ENCODE assay signal across 18 mouse cellular contexts in the genomic region with DNA sequence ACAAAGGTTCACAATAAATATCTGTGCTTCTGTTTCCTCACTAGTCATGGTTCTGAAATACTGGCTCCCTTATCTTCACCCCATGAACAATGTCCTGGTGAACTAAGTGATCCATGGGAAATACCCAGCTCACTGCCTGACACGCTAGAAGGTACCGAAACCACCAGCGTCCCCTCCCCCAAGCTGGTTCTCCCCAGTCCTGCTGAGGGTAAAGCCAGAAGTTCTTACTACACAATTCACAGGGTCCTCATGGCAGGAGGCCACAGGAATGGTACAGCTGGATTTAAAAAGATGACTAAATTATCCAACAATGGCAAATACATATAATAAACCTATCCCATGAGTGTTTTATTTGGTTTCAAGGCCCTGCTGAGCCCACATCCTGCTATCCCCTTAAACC.
DNase-seq lines count a peak whose midpoint lies in the region; ATAC-seq and TF ChIP-seq lines count a peak whose summit lies in the region.
"Had no signal": no experiment of that assay in that cellular context is flagged by ENCODE, and none has a peak within 500 bp of the region (broad histone marks: within the 10 kb centered on the region; RNA-seq: fewer than 3 reads in every experiment).

No protein-coding gene starts in this region.

- TF ChIP-seq CTCF in forebrain, postnatal 0 days (IDR thresholded peaks at IDR 0.05; ENCODE audit: low read depth): no peak

- no peaks in the 10 kb centered on the region for H3K27me3 ChIP-seq in hindbrain, embryonic 16.5 days (replicated peaks; ENCODE audit: control insufficient read depth, insufficient read depth, low read length)
- H3K27me3 ChIP-seq in hindbrain, embryonic 13.5 days: no peaks in the 10 kb centered on the region
- no peaks in the 10 kb centered on the region for H3K27me3 ChIP-seq in embryonic facial prominence, embryonic 10.5 days (replicated peaks; ENCODE audit: low read depth, poor library complexity, severe bottlenecking)
- H3K27me3 ChIP-seq in forebrain, postnatal 0 days (ENCODE audit: insufficient read depth, low read length): no peaks in the 10 kb centered on the region
- no peaks in the 10 kb centered on the region for H3K27me3 ChIP-seq in midbrain, embryonic 16.5 days (ENCODE audit: control insufficient read depth, insufficient read depth, low read depth, low read length)
- H3K27me3 ChIP-seq in kidney, embryonic 14.5 days (ENCODE audit: control insufficient read depth, insufficient read depth, low read length): no peaks in the 10 kb centered on the region
- H3K27me3 ChIP-seq: intestine, embryonic 15.5 days; limb, embryonic 13.5 days; liver, embryonic 15.5 days had no signal

- 60% methylated on average over 3 of the region's 3 CpGs for WGBS in hindbrain, embryonic 16.5 days
- WGBS in hindbrain, embryonic 13.5 days: 73% methylated on average over 3 of the region's 3 CpGs
- WGBS in embryonic facial prominence, embryonic 10.5 days: 81% methylated on average over 3 of the region's 3 CpGs
- 60% methylated on average over 3 of the region's 3 CpGs for WGBS in forebrain, postnatal 0 days
- 71% methylated on average over 3 of the region's 3 CpGs for WGBS in midbrain, embryonic 16.5 days
- 94% methylated on average over 3 of the region's 3 CpGs for WGBS in kidney, embryonic 14.5 days

- H3K9ac ChIP-seq in hindbrain, embryonic 16.5 days (ENCODE audit: low read depth, low read length): no peak overlapping the region
- no peak overlapping the region for H3K9ac ChIP-seq in hindbrain, embryonic 13.5 days
- H3K9ac ChIP-seq in forebrain, postnatal 0 days: peak overlapping the region; percentile 31; the same call in 1 of the 2 replicates
- H3K9ac ChIP-seq in midbrain, embryonic 16.5 days (ENCODE audit: low read depth, low read length): no peak overlapping the region
- no peak overlapping the region for H3K9ac ChIP-seq in kidney, embryonic 14.5 days (ENCODE audit: low read depth, low read length)
- H3K9ac ChIP-seq: intestine, embryonic 15.5 days; limb, embryonic 13.5 days; liver, embryonic 15.5 days had no signal

- H3K9me3 ChIP-seq in hindbrain, embryonic 16.5 days (ENCODE audit: control insufficient read depth, low read length): no peaks in the 10 kb centered on the region
- no peaks in the 10 kb centered on the region for H3K9me3 ChIP-seq in hindbrain, embryonic 13.5 days
- H3K9me3 ChIP-seq in embryonic facial prominence, embryonic 10.5 days: no peaks in the 10 kb centered on the region
- H3K9me3 ChIP-seq in forebrain, postnatal 0 days (ENCODE audit: low read length): no peaks in the 10 kb centered on the region
- H3K9me3 ChIP-seq in midbrain, embryonic 16.5 days (replicated peaks; ENCODE audit: control insufficient read depth, low read length, poor library complexity, severe bottlenecking): no peaks in the 10 kb centered on the region
- no peaks in the 10 kb centered on the region for H3K9me3 ChIP-seq in kidney, embryonic 14.5 days (ENCODE audit: control insufficient read depth, low read length)
- H3K9me3 ChIP-seq: intestine, embryonic 15.5 days; limb, embryonic 13.5 days; liver, embryonic 15.5 days had no signal

- H3K36me3 ChIP-seq in hindbrain, embryonic 16.5 days (ENCODE audit: control insufficient read depth, insufficient read depth, low read length): no peaks in the 10 kb centered on the region
- H3K36me3 ChIP-seq in hindbrain, embryonic 13.5 days: no peaks in the 10 kb centered on the region
- H3K36me3 ChIP-seq in embryonic facial prominence, embryonic 10.5 days (replicated peaks): no peaks in the 10 kb centered on the region
- no peaks in the 10 kb centered on the region for H3K36me3 ChIP-seq in forebrain, postnatal 0 days (ENCODE audit: insufficient read depth)
- no peaks in the 10 kb centered on the region for H3K36me3 ChIP-seq in midbrain, embryonic 16.5 days (ENCODE audit: control insufficient read depth, insufficient read depth, low read length)
- no peaks in the 10 kb centered on the region for H3K36me3 ChIP-seq in kidney, embryonic 14.5 days (ENCODE audit: control insufficient read depth, insufficient read depth, low read length)
- H3K36me3 ChIP-seq: intestine, embryonic 15.5 days; liver, embryonic 15.5 days had no signal

- no peak for ATAC-seq in hindbrain, embryonic 16.5 days
- ATAC-seq in hindbrain, embryonic 13.5 days (ENCODE audit: low FRiP score): no peak
- ATAC-seq in forebrain, postnatal 0 days: peak; percentile 32
- ATAC-seq in midbrain, embryonic 16.5 days: no peak
- ATAC-seq in kidney, embryonic 14.5 days (ENCODE audit: low FRiP score, low TSS enrichment): no peak
- ATAC-seq: intestine, embryonic 15.5 days; lung, postnatal 0 days had no signal

- no peaks in the 10 kb centered on the region; the same call in 1 of the 2 replicates for H3K4me1 ChIP-seq in hindbrain, embryonic 16.5 days (ENCODE audit: control insufficient read depth, insufficient read depth, low read depth, low read length)
- H3K4me1 ChIP-seq in hindbrain, embryonic 13.5 days (replicated peaks): peaks cover 13% of the 10 kb centered on the region
- H3K4me1 ChIP-seq in embryonic facial prominence, embryonic 10.5 days: peaks cover 15% of the 10 kb centered on the region
- peaks cover 9% of the 10 kb centered on the region; the same call in 1 of the 2 replicates for H3K4me1 ChIP-seq in forebrain, postnatal 0 days (ENCODE audit: insufficient read depth)
- peaks cover 6% of the 10 kb centered on the region; the same call in 1 of the 2 replicates for H3K4me1 ChIP-seq in midbrain, embryonic 16.5 days (ENCODE audit: control insufficient read depth, insufficient read depth, low read length)
- H3K4me1 ChIP-seq in kidney, embryonic 14.5 days (ENCODE audit: control insufficient read depth, insufficient read depth, low read length): no peaks in the 10 kb centered on the region
- H3K4me1 ChIP-seq: intestine, embryonic 15.5 days; liver, embryonic 15.5 days had no signal

- peak overlapping the region; percentile 41; the same call in 1 of the 2 replicates for H3K27ac ChIP-seq in hindbrain, embryonic 16.5 days (ENCODE audit: low read depth, low read length)
- no peak overlapping the region for H3K27ac ChIP-seq in hindbrain, embryonic 13.5 days
- peak overlapping the region; percentile 51; the same call in 1 of the 2 replicates for H3K27ac ChIP-seq in embryonic facial prominence, embryonic 10.5 days (replicated peaks)
- H3K27ac ChIP-seq in forebrain, postnatal 0 days (ENCODE audit: low read depth, low read length): peak overlapping the region; percentile 74
- peak overlapping the region; percentile 53; the same call in 1 of the 2 replicates for H3K27ac ChIP-seq in midbrain, embryonic 16.5 days (ENCODE audit: low read length)
- H3K27ac ChIP-seq in kidney, embryonic 14.5 days (ENCODE audit: low read depth, low read length): no peak overlapping the region
- H3K27ac ChIP-seq: intestine, embryonic 15.5 days; limb, embryonic 13.5 days; liver, embryonic 15.5 days had no signal

- DNase-seq in embryonic facial prominence, embryonic 10.5 days (ENCODE audit: low spot score): peak; percentile 7
- DNase-seq in forebrain, postnatal 0 days: no peak
- no peak for DNase-seq in urinary bladder, postnatal 4 days (ENCODE audit: low spot score in 2 of 2)
- no peak for DNase-seq in left cerebral cortex, adult 9 months (ENCODE audit: low spot score in 2 of 2)
- DNase-seq: adrenal gland, postnatal 10 days; cerebellum, adult 18-20 months; gastrocnemius, postnatal 36 days; heart, postnatal 4 days; thymus, postnatal 25 days had no signal

- H3K4me3 ChIP-seq in hindbrain, embryonic 16.5 days (ENCODE audit: low read length): no peak overlapping the region
- H3K4me3 ChIP-seq in hindbrain, embryonic 13.5 days: no peak overlapping the region
- no peak overlapping the region for H3K4me3 ChIP-seq in embryonic facial prominence, embryonic 10.5 days
- no peak overlapping the region for H3K4me3 ChIP-seq in forebrain, postnatal 0 days (ENCODE audit: low read depth, low read length)
- H3K4me3 ChIP-seq in midbrain, embryonic 16.5 days (ENCODE audit: low read depth, low read length): no peak overlapping the region
- H3K4me3 ChIP-seq in kidney, embryonic 14.5 days (ENCODE audit: low read length): no peak overlapping the region
- H3K4me3 ChIP-seq: erythroblast, embryonic 14.5 days; intestine, embryonic 15.5 days; limb, embryonic 13.5 days; liver, embryonic 15.5 days had no signal

- no peak overlapping the region for H3K4me2 ChIP-seq in hindbrain, embryonic 16.5 days (ENCODE audit: low read length)
- no peak overlapping the region for H3K4me2 ChIP-seq in hindbrain, embryonic 13.5 days
- H3K4me2 ChIP-seq in forebrain, postnatal 0 days (ENCODE audit: low read depth): no peak overlapping the region
- no peak overlapping the region for H3K4me2 ChIP-seq in midbrain, embryonic 16.5 days (ENCODE audit: low read length)
- H3K4me2 ChIP-seq in kidney, embryonic 14.5 days (replicated peaks; ENCODE audit: low read depth, low read length): no peak overlapping the region
- H3K4me2 ChIP-seq: intestine, embryonic 15.5 days; limb, embryonic 13.5 days; liver, embryonic 15.5 days had no signal

Comparison
In these comparisons a context has a peak if more than half of its experiments do, and no peak if none do; other contexts are left out.
1. H3K27ac ChIP-seq: peak in hindbrain, embryonic 16.5 days (single experiment), embryonic facial prominence, embryonic 10.5 days (single experiment), forebrain, postnatal 0 days (single experiment) and midbrain, embryonic 16.5 days (single experiment); none in hindbrain, embryonic 13.5 days (single experiment) and kidney, embryonic 14.5 days (single experiment).